Mouse (Mus musculus): Measurements from ENCODE around the gene Atrnl1.

GRCm38 (mm10) chr19:57958726-57959125 lies 347.9 kb downstream of the Atrnl1 start:
- no peak for TF ChIP-seq POLR2A (IDR thresholded peaks at IDR 0.05; ENCODE audit: borderline replicate concordance, control insufficient read depth, low read depth, low read length)
- no peak for TF ChIP-seq CTCF (IDR thresholded peaks at IDR 0.05; ENCODE audit: control insufficient read depth, insufficient read depth, low read length)

All from bone marrow, adult 2 months (tissue).